Mouse (Mus musculus): ENCODE results near the gene Ankrd54.

DNA sequence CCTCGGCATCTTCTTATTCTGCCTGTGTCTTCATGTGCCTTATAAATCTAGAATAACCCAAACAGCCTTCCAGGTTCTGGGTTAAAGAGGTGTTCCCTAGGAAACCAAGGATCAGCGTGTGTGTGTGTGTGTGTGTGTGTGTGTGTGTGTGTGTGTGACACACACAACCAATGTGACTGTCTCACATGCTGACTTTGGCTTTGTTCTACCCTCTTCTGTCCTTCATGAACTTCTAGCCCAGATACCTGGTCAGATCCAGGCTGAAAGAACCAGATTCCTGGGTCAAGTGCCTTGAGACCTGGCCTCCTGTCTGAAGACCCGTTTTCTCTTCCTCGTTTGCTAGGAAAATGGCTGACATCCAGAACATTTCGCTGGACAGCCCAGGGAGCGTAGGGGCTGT lies 21.1 kb downstream of the Ankrd54 start, which contains the start of gene Galr3:
- TF ChIP-seq CTCF (IDR thresholded peaks at IDR 0.05; ENCODE audit: borderline replicate concordance, extremely low read depth, insufficient read depth, insufficient read length) (no peak), POLR2A (IDR thresholded peaks at IDR 0.05; ENCODE audit: borderline replicate concordance, extremely low read depth, insufficient read depth, insufficient read length, poor library complexity, severe bottlenecking) (no peak)

All from brain, embryonic 14.5 days (tissue).